Mouse (Mus musculus) embryonic stem cell, embryonic (primary cell): ENCODE measurements around the gene 9230104L09Rik.

ENCODE experiments used
- CTCF ChIA-PET, 4 experiments: fragments of 300-600 bp in 2 of 4; fragments of 350-600 bp in 2 of 4; sonication (Branson Sonifier 250); formaldehyde crosslinking; loops; one replicate each; lab custom pipeline; 2022; ENCODE audit warnings: inconsistent platforms in 2 of 4; lab: Charles Lee
- POLR2A ChIA-PET, 4 experiments: fragments of 300-600 bp in 2 of 4; fragments of 350-600 bp in 2 of 4; sonication (Branson Sonifier 250); formaldehyde crosslinking; loops; one replicate each; lab custom pipeline; 2022; ENCODE audit warnings: antibody characterized with exemption in 4 of 4, inconsistent platforms in 1 of 4; lab: Charles Lee

9230104L09Rik gene

GRCm38 (mm10) chr2:148864966-148865365, at the start of gene 9230104L09Rik:
Gene 9230104L09Rik, minus strand, starts transcription at chr2:148865038.
- ChIA-PET CTCF (interaction anchor here in 2 of 4 experiments (0.6 to 0.8 kb wide), 3 partner anchors 36 to 186 kb away, joined by 3 to 5 read pairs (median 4); no protein-coding TSS in a partner anchor), POLR2A (interaction anchor here in 3 of 4 experiments (0.8 to 2.4 kb wide), 4 partner anchors 8 to 10 kb away, joined by 3 to 9 read pairs (median 4); partner anchors contain the start of gene Cst3 (in 1 of the 3))

GRCm38 (mm10) chr2:148902286-148902685, 37.4 kb upstream of the 9230104L09Rik start:
- ChIA-PET CTCF (interaction anchor here (0.5 to 4.6 kb wide), 63 partner anchors 9 to 672 kb away, joined by 3 to 136 read pairs (median 4); partner anchors contain the start of genes Cst3 (in 4 of the 4), Cstl1 (in 3 of the 4), 9230104L09Rik (in 1 of the 4) and Cst9 (in 1 of the 4)), POLR2A (interaction anchor here in 3 of 4 experiments (0.7 to 4.0 kb wide), 11 partner anchors 27 to 211 kb away, joined by 3 to 35 read pairs (median 4); partner anchors contain the start of gene Cst3 (in 2 of the 3))

DNA sequence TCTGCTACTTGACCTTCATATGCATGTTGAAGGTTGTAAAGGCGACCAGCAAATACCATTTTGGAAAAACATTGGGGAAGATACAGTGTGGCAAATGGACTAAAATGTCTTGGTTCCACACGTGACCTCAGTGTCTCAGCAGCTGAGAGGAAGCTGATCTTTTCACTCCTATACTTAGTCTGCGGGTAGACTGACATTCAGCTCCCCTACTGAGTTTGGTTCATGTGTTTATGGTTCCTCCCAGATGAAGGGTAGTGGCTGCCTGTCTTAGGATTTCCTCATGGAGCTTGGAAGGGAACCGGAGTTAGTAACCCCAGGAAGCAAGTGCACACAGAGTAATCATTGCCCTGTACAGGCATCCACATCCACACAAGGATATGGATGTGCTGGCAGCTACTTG, 35.5 kb upstream of the 9230104L09Rik start:
- ChIA-PET POLR2A (interaction anchor here in 3 of 4 experiments (1.0 to 4.0 kb wide), 7 partner anchors 21 to 220 kb away, joined by 3 to 35 read pairs (median 5); partner anchors contain the start of genes Cst3 (in 3 of the 3) and Gzf1 (in 1 of the 3)), CTCF (interaction anchor here (0.6 to 4.6 kb wide), 12 partner anchors 10 to 149 kb away, joined by 3 to 136 read pairs (median 8); partner anchors contain the start of genes Cst3 (in 3 of the 4) and Cstl1 (in 1 of the 4))

DNA sequence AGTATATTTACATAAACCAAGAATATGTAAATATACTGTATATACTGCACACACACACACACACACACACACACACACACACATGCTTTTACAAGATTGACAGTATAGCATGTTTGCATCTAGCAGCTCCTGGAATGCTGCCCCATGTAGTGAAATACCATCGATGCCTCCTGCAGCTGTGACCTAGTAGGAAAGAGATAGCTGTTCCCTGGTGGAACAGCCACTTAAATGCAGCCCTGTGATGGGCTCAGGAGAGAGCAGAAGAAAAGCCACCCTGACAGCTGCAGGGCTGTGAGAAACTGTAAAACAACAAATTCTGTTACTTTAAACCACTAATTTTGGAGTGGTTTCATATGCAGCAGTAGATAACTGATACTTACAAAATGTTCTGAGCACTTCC, 31.4 kb upstream of the 9230104L09Rik start:
- POLR2A ChIA-PET = interaction anchor here in 1 of 4 experiments (0.7 kb wide), 1 partner anchor 21 kb away, joined by 5 read pairs; the partner anchor contains the start of gene Cst3
- CTCF ChIA-PET = no interaction called here

- CTCF ChIA-PET = no interaction called here
- POLR2A ChIA-PET = interaction anchor here in 1 of 4 experiments (1.4 kb wide), 1 partner anchor 18 kb away, joined by 8 read pairs; the partner anchor contains the start of gene Cst3
Observed at GRCm38 (mm10) chr2:148893107-148893506, 28.3 kb upstream of the 9230104L09Rik start.

GRCm38 (mm10) chr2:148890021-148890851, 25.4 kb upstream of the 9230104L09Rik start:
- ChIA-PET POLR2A (interaction anchor here in 2 of 4 experiments (0.8 to 3.3 kb wide), 2 partner anchors 15 kb away, joined by 3 to 10 read pairs; partner anchors contain the start of gene Cst3 (in 2 of the 2)), CTCF (interaction anchor here in 3 of 4 experiments (1.0 to 2.5 kb wide), 3 partner anchors 10 to 12 kb away, joined by 3 to 5 read pairs (median 3); no protein-coding TSS in a partner anchor)

GRCm38 (mm10) chr2:148889331-148890010, 24.6 kb upstream of the 9230104L09Rik start:
- ChIA-PET POLR2A (interaction anchor here in 2 of 4 experiments (0.8 to 3.3 kb wide), 3 partner anchors 10 to 14 kb away, joined by 3 to 10 read pairs (median 7); partner anchors contain the start of gene Cst3 (in 2 of the 2)), CTCF (interaction anchor here in 2 of 4 experiments (1.0 kb wide), 2 partner anchors 11 to 13 kb away, joined by 3 read pairs; no protein-coding TSS in a partner anchor)

DNA sequence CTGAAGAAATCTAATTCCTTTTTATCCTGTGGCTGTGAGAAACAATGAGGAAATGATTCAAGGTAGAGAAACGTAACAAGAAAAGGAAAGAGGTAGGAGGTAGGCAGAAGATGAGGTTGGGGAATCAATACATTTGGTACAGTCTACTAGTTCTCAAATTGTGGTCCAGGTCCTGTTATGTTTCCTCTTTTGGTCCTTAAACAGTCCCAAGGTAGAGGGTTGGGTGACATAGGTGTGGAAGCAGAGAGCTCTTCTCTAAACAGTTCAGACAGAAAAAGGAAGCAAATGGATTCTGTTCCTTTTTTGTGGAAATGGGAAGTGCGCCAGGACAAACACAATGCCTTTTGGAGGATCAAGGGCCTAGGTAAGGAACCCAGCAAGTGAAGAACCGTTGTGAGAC, 24.0 kb upstream of the 9230104L09Rik start:
- CTCF ChIA-PET = no interaction called here
- POLR2A ChIA-PET = interaction anchor here in 1 of 4 experiments (1.5 to 3.3 kb wide), 2 partner anchors 10 to 14 kb away, joined by 7 to 10 read pairs; partner anchors contain the start of gene Cst3

DNA sequence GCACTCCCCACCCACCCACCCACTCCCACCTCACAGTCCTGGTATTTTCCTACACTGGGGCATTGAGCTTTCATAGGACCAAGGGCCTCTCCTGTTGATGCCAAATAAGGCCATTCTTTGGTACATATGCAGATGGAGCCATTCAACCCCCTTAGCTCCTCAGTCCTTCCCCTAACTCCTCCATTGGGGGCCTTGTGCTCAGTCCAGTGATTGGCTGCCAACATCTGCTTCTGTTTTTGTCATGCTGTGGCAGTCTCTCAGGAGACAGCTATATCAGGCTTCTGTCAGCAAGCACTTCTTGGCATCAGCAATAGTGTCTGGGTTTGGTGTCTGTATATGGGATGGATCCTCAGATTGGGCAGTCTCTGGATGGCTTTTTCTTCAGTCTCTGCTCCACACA, 19.9 kb upstream of the 9230104L09Rik start:
- POLR2A ChIA-PET = interaction anchor here in 3 of 4 experiments (0.6 to 4.6 kb wide), 8 partner anchors 10 to 59 kb away, joined by 3 to 26 read pairs (median 6); partner anchors contain the start of gene Cst3 (in 3 of the 3)
- CTCF ChIA-PET = interaction anchor here in 1 of 4 experiments (1.0 kb wide), 1 partner anchor 33 kb away, joined by 3 read pairs; no protein-coding TSS in a partner anchor

GRCm38 (mm10) chr2:148879199-148879598, 14.4 kb upstream of the 9230104L09Rik start:
- ChIA-PET CTCF (interaction anchor here in 3 of 4 experiments (0.7 to 1.4 kb wide), 6 partner anchors 21 to 29 kb away, joined by 3 to 6 read pairs (median 3); no protein-coding TSS in a partner anchor), POLR2A (interaction anchor here in 2 of 4 experiments (0.6 to 2.2 kb wide), 7 partner anchors 9 to 200 kb away, joined by 3 to 12 read pairs (median 3); no protein-coding TSS in a partner anchor)

- CTCF ChIA-PET = interaction anchor here (0.7 to 1.4 kb wide), 4 partner anchors 22 to 26 kb away, joined by 3 to 6 read pairs (median 4); no protein-coding TSS in a partner anchor
- POLR2A ChIA-PET = interaction anchor here in 2 of 4 experiments (0.5 to 2.2 kb wide), 9 partner anchors 9 to 200 kb away, joined by 3 to 12 read pairs (median 3); no protein-coding TSS in a partner anchor
Observed at GRCm38 (mm10) chr2:148878641-148879130, 13.8 kb upstream of the 9230104L09Rik start.

DNA sequence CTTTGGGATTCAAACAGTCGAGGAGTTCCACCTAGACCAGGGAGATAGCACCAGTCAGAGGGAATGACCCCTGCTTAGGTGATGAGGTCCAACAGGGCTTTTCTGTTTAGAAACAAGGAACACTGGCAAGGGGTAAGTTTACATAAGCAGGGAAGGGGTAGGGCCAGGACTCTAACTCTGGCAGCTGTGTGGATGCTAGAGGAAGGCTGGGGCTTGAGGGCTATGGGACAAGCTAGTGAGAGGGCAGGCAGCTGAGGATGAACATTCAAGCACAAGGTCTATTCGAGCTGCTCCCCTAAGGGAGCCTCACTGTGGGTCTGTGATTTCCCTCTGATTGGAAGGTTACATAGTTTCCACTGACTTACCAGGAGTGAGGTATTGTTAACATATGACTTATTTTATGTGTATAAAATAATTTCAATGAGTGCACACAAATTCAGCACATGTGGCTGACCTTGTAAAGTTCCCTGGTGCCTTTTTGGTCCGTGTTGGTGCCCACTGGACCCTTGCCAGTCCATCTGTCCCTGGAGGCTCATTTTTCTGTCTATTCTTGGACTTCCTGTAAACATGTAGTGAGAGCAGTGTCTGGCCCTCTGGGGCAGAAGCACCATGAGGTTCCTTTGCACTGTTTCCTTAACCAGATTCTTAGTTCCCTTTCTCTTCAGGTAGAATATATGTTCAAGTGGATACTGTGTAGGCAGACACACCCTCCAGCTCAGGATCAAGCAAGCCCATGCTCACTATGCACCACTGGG, 12.4 kb upstream of the 9230104L09Rik start:
- ChIA-PET POLR2A (no interaction called here), CTCF (interaction anchor here in 1 of 4 experiments (1.1 kb wide), 1 partner anchor 25 kb away, joined by 4 read pairs; no protein-coding TSS in a partner anchor)

DNA sequence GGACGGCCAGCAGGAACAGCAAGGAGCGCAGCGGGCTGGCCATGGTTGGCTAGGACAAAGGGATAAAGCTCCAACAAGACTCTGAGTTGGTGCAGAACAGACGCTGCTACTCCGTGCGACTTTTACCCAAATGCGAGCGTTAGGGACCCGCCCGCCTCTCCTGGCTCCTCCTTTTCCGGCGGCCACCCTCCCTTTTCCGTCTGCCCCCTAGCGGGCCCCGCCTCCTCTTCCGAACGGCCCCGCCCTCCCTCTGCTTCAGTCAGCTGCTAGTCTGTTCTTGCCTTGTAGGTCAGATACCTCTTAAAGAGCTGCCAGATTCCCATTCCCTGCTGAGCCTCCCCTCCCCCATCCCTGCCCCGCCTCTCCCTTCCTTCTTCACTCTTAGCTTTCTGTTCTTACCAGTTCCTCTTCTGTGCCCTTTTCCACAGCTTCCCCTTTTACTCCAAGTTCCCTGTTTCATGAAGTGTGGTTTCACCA, 10.5 kb upstream of the 9230104L09Rik start, which contains the start of gene Cst3:
Cst3 (minus strand) TSS at position 358 of the 477 bp plus-strand sequence.
- POLR2A ChIA-PET = interaction anchor here (0.5 to 3.2 kb wide), 64 partner anchors 8 to 1863 kb away, joined by 3 to 37 read pairs (median 6); partner anchors contain the start of genes Gzf1 (in 3 of the 4), Napb (in 3 of the 4), Nxt1 (in 3 of the 4) and 9230104L09Rik (in 1 of the 4)
- CTCF ChIA-PET = interaction anchor here (0.5 to 4.3 kb wide), 16 partner anchors 8 to 764 kb away, joined by 3 to 22 read pairs (median 4); no protein-coding TSS in a partner anchor

- ChIA-PET POLR2A (interaction anchor here (0.5 to 3.2 kb wide), 64 partner anchors 8 to 1862 kb away, joined by 3 to 37 read pairs (median 6); partner anchors contain the start of genes Gzf1 (in 3 of the 4), Napb (in 3 of the 4), Nxt1 (in 3 of the 4) and 9230104L09Rik (in 2 of the 4)), CTCF (interaction anchor here (0.5 to 4.3 kb wide), 14 partner anchors 9 to 168 kb away, joined by 3 to 22 read pairs (median 4); no protein-coding TSS in a partner anchor)
Observed at GRCm38 (mm10) chr2:148874617-148875334, 9.9 kb upstream of the 9230104L09Rik start.

GRCm38 (mm10) chr2:148874224-148874616, 9.4 kb upstream of the 9230104L09Rik start:
- ChIA-PET POLR2A (interaction anchor here (0.5 to 3.2 kb wide), 52 partner anchors 9 to 1862 kb away, joined by 3 to 37 read pairs (median 6); partner anchors contain the start of genes Gzf1 (in 3 of the 4), Napb (in 3 of the 4), 9230104L09Rik (in 2 of the 4) and Acss1 (in 1 of the 4)), CTCF (interaction anchor here (0.7 to 4.3 kb wide), 10 partner anchors 22 to 168 kb away, joined by 3 to 22 read pairs (median 8); no protein-coding TSS in a partner anchor)
